Mouse (Mus musculus) left cerebral cortex, postnatal 10 days (tissue): ENCODE measurements around the gene Ptprh. TPM values are rescaled to one million over a fixed set of nuclear protein-coding genes. Genes with fewer than 3 reads are reported as not detected.

Experiments
- DNase-seq, 2 experiments: peaks; one replicate each; pipeline ENCODE4 v3.0.0; 2021 to 2022; ENCODE audit warnings: low spot score in 2 of 2, mixed read lengths in 1 of 2; ENCODE audit errors: extremely low spot score in 1 of 2
- intact Hi-C: fragments of 180-260 bp; cut with DNase I; formaldehyde crosslinking; loops from one replicate; pipeline ENCODE4 v1.15.1; 2025
- total RNA-seq, 2 experiments: library from RNA; stranded (reverse); gene quantifications; 2 replicates each; pipeline ENCODE4 v1.2.3; 2021

Gene Ptprh
- total RNA-seq: 1 to 10 TPM; 1.0 to 1.6 TPM

DNA sequence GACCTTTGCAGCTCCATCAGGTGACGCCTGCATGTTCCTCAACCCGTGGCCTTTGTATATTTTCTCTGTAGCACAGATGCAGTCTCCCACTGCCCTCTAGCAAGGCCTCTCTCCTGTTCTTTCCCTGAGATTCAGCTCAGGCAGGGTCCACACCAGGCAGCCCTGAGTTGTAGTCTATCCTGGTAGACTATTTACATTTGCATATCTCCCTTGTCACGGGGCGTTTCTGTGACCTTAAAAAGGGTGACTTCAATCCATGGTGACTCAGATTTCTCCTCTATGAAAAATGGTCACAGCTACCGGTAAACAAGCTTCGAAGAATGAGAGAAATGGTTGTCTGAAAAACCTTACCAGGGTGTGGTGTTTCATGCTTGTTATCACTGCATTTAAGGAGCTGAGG, at the start of gene Ptprh:
Gene Ptprh (minus strand): TSS at position 169 of the 400 bp plus-strand sequence.
- no peak for DNase-seq
- intact Hi-C loops: loop anchor here (5.0 kb wide), 1 partner anchor 42 kb away; no protein-coding TSS in a partner anchor

DNA sequence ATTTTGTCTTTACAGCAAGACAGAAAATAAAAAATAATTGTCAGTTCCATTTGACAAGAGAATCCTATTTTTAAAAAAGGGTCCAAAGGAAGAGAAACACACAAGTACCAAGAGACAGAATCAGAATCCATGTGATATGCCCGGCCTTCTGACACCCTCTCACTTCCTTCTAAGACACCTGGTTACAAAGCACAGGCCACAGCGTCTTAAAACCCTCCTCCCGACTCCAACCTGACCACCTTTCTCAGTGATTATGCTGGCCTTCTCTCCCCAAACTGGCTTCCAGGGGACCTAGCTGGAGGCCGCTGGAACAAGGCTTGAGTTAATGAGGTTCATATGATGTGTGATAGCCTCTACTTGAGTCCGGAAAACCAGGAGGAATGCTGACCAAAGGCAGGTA, 49.5 kb upstream of the Ptprh start:
- intact Hi-C loops: no loop called here
- no peak for DNase-seq

DNA sequence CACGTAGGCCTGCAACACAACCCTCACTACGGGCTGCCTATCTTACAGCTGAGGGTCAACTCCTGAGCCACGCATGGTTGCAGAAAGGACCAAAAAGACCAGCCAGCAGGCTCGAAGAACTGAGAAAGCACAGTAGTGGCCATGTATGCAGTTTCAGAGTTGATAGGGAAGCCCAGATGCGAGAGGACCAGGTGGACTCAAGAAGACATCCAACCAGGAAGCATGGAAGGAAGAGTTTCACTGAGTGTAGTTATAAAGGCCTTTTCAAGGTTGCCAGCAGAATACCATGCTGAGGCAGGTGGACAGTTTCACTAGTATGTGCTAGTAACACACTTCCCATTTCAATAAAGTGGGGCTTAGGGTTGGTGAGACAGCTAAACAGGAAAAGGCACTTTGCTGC, 48.9 kb upstream of the Ptprh start:
- no peak for DNase-seq
- intact Hi-C loops: no loop called here

DNA sequence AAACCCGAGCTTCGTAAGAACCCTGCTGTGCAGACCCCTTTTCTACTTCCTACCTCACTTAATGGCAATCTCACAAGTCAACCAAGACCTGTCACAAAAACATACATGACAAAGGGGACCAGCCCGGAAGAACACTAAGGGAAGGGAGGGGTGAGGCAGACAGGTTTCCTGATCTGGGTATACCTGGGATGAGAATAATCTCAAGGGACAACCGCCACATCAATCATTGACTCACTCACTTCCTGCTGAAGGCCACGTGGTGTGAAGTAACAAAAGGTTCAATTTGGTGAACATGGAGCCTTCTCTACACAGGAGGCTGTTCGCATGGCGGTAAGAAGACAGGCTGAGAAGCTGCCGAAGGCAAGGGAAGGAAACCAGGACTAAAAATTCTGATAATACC, 47.7 kb upstream of the Ptprh start:
- DNase-seq: no peak
- intact Hi-C loops: no loop called here

DNA sequence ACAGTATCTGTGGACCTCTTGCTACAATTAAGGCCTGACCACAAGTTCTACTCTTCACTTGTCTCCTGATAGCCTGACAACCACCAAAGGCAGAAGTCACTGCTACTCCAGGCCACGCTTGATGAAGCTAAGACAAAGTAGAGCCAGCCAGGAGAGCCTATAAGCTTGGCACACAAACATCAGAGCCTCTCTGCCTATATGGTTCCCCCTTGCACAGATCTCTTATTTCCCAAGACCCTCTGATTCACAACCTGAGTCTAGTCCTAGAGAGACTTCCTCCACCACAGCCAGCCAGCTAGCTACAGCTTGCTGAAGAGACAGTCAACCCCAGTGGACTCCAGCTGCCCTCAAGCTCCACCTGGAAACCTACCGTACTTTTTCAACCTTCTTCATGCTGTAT, 44.2 kb upstream of the Ptprh start:
- DNase-seq: no peak
- intact Hi-C loops: no loop called here

DNA sequence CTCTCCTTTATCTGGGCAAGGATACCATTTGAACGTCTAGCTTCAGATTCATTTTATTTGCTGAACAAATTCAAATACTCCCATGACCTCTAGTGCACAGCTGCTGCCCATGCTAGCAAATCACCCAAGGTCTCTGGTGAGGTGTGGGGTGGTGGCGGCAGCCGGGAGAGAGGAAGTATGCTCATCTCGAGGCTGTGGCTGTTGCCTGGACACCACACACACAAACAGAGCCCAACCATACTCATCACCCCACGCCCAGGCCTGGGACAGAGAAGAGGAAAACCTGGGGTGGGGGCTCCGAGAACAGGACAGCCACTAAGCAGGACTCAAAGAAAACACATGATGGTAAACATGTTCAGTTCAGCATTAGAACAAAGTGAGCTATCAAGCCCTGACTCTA, 43.5 kb upstream of the Ptprh start:
- intact Hi-C loops: no loop called here
- peak in 1 of 2 experiments; percentile 31 for DNase-seq

DNA sequence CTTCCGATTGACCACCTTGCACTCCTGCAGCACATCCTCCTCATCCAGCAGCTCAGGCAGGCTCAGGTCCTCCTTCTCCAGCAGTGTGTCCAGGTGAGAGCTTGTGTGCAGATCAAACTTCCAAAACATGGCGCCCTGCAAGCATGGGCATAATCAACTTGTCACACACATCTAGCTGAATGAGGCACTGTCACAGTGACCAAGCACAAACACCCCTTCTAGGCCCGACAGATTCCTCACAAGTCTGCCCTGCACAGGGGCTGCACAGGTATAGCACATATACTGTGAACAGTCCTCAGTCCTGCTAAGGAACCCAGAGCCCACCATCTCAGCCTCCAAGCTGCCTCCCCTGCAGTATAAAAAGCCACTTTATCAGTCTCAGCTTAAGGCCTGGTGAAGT, 43.0 kb upstream of the Ptprh start:
- intact Hi-C loops: no loop called here
- DNase-seq: no peak

DNA sequence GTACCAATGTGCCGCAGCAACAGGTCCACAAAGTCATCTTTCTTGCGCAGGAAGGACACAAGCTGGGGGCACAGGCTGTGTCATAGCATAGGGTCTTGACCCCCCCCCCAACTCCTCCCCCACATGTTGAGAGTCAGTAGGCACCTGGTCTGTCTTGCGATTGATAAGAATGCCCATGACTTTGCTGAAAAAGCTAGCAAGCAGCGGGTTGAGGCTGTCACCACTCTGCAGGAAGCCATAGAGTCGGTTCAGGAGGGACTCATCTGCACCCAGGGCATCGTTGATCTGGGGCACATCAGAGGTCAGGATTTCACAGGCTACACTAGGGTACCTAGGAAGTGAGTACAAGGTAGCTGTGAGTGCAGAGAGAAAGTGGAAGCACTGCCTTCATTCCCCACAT, 39.4 kb upstream of the Ptprh start:
- intact Hi-C loops: no loop called here
- DNase-seq: no peak

DNA sequence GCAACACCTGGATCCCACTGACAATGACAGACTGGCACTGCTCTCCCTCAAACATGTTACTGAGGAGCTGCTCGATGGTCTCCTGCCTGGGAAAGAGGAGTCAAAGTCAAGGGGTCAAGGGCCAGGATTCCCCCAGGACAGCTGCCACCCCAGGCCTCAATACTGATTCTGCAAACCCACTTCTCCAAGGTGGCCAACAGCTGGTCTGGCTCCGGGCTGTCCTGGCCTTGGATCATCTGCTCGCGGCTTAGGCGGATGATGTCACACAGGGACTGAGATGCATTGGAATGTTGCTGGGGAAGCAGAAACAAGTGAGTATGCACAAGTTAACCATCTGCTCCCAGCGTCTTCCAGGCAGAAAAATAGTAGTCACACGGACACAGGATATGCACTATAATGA, 38.1 kb upstream of the Ptprh start:
- intact Hi-C loops: no loop called here
- no peak for DNase-seq

DNA sequence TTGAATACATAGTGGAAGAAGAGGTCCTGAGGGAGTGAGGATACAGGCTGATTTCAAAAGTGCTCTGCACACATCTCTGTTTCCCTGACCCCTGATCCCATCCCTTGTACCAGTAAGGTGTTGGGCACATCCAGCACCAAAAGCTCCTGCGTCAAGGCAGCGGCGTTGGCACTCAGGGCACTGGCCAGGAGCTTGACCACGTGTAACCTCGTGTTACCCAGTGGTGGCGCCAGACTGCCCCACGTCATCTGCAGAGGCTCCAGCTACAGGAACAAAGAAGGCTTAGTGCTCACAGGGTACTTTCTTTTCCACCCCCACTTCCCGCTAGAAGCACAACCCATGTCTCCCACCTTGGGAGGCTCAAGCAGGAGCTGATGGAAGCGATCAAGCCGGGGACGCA, 37.3 kb upstream of the Ptprh start:
- intact Hi-C loops: no loop called here
- DNase-seq: peak in 1 of 2 experiments; percentile 40

DNA sequence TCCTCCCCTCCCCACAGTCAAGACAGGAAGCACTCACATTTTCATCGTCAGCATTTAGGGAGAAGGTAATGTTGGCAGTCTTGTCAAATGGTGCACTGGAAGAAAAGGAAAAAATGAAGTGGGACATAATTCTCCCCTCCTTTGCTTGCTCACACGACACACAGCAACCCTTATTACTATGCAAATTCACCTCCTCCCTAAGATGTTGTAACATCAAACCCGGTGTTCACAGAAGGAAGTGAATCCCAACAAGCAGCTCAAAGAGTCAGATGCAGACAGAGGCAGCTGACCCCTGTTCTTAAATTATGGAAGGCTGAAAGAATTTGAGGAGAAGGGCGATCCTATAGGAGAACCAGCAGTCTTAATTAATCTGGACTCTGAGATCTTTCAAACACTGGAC, 32.3 kb upstream of the Ptprh start:
- DNase-seq: no peak
- intact Hi-C loops: no loop called here

DNA sequence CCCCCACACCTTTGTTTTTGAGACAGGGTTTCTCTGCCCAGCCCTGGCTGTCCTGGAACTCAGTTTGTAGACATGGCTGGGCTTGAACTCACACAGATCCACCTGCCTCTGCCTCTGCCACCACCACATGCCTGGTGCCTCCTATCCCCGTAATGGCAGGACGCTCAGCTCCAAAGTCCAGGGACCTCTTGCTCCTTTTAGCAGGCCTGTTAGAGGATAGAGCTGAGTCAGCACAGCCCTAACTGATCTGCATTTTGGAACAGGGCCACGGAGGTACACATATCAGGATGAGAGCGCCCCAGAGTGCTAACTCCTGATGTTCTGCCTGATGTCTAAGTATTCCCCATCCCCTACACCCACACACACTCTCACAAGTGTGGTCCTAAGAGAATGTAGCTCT, 27.2 kb upstream of the Ptprh start, which contains the start of gene Tmem86b:
Gene Tmem86b (minus strand): TSS at position 392 of the 400 bp plus-strand sequence.
- DNase-seq: no peak
- intact Hi-C loops: no loop called here

DNA sequence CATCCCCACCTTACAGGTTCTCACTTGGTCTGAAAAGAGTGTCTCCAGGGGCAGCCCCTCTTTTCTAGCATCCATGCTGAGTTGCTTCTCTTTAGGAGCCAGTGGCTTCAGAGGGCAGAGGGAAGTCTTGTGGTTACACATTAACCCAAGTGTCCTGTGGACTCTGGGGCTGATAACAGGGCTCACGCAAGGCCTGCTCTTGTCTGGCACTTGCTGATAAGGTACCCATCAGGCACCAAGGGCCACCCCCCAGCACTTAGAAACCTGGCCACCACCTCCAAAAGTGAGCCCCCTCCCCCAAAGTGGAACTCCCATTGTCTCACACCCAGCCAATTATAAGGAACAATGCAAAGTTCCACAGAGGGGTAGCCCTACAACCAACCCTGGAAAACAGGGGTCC, 26.4 kb upstream of the Ptprh start:
- DNase-seq: no peak
- intact Hi-C loops: no loop called here

DNA sequence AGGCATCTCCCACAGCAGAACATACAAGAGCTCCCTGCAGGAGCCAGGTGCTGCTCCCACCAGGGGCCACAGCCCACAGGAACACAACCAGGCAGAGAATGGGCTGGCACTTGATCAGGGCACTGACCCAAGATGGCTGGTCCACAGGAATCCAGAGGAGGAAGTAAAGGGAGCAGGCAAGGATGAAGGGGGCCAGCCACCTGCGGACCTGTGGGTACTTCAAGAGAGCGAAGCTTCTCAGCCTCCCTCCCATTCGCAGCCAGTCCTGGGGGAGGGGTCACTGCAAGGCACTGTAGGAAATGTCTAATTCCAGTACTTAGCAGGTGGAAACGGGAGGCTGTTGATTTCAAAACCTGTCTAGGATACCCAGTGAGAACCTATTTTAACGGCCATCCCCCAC, 25.7 kb upstream of the Ptprh start:
- no peak for DNase-seq
- intact Hi-C loops: no loop called here

DNA sequence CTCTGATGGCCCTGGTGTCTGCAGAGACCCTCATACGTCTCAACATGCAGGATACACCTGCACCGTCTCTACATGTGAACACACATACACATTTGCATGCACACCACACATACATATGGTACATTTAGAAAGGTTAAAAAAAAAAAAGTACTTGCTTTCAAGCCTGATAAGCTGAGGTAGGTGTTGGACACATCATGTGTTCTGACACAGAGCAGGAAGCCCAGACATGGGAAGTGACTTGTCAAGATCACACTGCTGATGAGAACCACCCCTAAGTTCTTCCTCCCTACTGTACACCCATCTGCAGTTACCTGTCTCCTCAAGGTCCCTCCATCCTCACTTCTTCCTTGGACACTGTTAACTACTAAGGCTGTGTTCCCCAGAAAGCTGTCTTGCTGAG, 22.1 kb upstream of the Ptprh start:
- intact Hi-C loops: no loop called here
- DNase-seq: no peak

DNA sequence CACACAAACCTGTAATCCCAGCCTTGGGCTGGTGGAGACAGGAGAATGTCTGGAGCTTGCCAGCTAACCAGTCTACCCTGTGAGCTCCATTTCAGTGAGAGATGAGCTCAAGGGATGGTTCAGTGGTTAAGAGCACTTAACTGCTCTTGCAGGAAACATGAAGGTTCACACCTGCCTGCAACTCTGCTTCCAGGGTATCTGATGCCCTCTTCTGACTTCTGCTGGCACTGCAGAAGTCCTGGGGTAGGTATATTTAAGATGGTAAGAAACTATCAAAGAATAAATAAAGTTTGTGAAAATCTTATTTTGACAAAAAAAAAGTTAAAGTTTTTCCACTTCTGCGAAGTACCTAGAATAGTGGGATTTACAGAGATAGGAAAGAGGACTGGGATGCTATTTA, 20.5 kb upstream of the Ptprh start:
- no peak for DNase-seq
- intact Hi-C loops: no loop called here

DNA sequence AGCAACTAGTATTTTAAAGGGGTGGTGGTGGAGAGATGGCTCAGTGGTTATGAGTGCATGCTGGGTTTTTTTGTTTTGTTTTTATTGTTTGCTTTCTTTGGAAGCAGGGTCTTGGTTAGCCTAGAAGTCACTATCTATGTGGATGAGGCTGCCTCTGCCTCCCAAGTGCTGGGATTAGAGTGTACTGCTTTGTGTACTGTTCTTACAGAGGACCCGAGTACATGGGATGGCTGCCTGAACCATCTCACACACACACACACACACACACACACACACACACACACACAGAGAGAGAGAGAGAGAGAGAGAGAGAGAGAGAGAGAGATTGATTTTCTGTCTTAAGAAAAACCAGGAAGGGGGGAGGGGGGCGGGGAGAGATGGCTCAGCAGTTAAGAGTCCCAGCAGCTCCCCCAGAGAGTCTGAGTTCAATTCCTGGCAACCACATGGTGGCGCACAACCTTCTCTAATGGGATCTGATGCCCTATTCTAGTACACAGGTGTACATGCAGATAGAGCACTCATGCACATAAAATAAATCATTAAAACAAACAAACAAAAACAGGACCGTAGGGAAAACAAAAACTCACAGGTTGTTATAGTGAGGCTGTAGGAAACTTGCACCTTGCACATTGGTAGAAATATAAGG, 19.8 kb upstream of the Ptprh start:
- intact Hi-C loops: no loop called here
- peak in 1 of 2 experiments; percentile 59 for DNase-seq

DNA sequence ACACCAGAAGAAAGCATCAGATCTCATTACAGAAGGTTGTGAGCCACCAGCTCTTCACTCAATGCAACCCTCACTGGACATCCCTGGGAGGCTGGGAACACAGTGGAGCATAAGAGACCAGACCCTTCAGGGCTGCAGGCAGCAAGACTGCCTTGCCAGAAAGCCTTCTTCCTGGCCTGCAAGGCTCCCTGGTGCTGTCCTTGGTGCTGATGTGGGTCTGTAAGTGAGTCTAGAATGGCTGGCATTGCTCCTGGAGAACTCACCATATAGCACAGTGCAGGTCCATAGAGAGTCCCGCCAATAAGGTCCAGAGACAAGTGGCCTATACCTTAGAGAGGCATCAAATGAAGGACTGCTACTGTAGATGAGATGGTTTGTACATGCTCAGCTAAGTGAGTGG, 16.1 kb upstream of the Ptprh start:
- intact Hi-C loops: no loop called here
- no peak for DNase-seq

DNA sequence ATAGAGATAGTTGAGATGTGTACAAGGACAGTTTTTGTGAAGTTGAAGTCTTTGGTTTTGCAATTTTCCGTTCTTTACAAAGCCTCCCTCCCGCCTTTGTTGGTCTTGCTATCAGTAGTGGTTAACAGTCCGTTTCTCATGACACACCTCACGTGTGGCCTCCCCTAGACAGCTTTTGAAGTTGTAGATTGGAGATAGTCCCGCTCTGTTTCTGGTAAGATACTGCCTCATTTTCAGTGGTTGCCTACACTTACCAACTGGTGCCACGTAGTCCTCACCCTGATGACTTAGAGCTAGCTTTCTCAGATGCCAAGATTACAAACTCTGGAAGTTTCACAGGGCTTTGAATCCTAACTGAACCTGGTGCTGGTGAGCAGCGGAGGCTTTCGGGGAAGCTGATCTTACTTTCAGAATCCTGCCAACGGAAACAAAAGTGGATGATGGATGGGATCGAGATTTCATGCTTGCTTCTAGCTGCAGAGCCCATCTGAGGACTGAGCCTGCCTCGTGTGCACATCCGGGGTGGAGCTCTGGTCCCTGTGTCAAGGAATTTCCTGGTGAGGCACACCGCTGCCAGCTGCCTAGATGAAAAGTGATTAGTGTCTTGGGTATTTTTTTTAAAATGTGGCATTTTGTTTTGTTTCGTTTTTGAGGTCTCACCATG, 10.0 kb upstream of the Ptprh start:
- no peak for DNase-seq
- intact Hi-C loops: no loop called here

DNA sequence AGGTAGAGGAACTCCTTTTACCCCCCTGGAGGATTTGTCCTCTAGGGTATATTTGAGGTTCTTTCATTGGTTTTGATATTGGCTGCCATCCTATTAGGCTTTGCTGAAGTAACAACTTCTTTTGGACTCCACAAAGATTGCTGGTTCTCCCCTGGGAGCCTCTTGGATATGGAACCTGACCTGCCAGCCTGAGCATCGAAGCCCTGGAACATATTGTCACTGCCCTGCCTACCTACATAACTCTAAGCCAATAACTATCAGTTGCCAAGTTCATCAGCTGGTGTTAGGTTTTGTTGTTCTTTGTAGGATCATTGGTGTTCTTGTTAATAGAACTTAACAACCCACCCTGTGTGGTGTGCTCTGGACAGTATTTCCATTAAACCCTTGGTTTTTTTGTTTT, 9.1 kb upstream of the Ptprh start:
- DNase-seq: no peak
- intact Hi-C loops: no loop called here

DNA sequence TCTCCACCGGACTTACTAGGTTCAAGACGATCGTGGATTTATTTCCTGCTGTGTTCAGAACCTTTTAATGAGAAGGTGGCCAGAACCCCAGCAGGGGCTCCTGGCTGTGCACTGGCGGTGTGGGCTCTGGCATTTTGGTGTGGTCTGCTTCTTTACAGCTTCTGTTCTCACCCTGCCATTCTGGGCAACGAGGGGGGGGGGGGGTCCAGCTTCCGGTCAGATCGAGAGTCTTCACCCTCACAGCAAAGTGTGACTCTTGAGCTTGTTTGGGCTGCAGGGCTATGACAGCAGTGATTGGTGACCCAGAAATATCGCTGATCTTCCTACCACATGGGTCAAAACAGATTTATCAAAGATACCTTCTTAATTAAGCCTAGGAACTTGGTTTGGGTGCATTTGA, 8.5 kb upstream of the Ptprh start:
- intact Hi-C loops: no loop called here
- no peak for DNase-seq
